Mouse (Mus musculus) MEL (cell line): ENCODE measurements around the gene Tm9sf4. TPM values are rescaled to one million over a fixed set of nuclear protein-coding genes. Genes with fewer than 3 reads are reported as not detected.
A peak's percentile ranks its signal among the peaks of the same experiment; 100 is the strongest.

ENCODE experiments used
- DNase-seq: peaks from one replicate; pipeline ENCODE4 v3.0.0; 2011; ENCODE audit warnings: low read depth, low spot score
- H3K27ac ChIP-seq: 2 replicates; pipeline ENCODE4 v1.5.1; 2012; ENCODE audit warnings: low read depth, mild to moderate bottlenecking, control low read depth, low read length, moderate library complexity; ENCODE audit not compliant: control insufficient read depth
- H3K27me3 ChIP-seq, 2 experiments: fragments of 150-350 bp in 1 of 2; sonication (generic) in 1 of 2; 2 replicates each; pipeline ENCODE4 v1.6.1; 2012; ENCODE audit warnings: low read length in 2 of 2, mild to moderate bottlenecking in 2 of 2, improper control_type of control experiment in 1 of 2, moderate library complexity in 1 of 2; ENCODE audit not compliant: insufficient read depth in 2 of 2, control insufficient read depth in 1 of 2
- H3K36me3 ChIP-seq, 2 experiments: 2 replicates each; pipeline ENCODE4 v1.6.1; 2012 to 2014; ENCODE audit warnings: low read length in 2 of 2, improper control_type of control experiment in 1 of 2, inconsistent platforms in 1 of 2, mild to moderate bottlenecking in 1 of 2; ENCODE audit not compliant: insufficient read depth in 2 of 2, control insufficient read depth in 1 of 2
- H3K4me1 ChIP-seq, 2 experiments: fragments of 150-350 bp in 1 of 2; sonication (generic) in 1 of 2; 2 replicates each; pipeline ENCODE4 v1.6.1; 2012; ENCODE audit warnings: low read length in 2 of 2, improper control_type of control experiment in 1 of 2, mild to moderate bottlenecking in 1 of 2; ENCODE audit not compliant: insufficient read depth in 2 of 2, control insufficient read depth in 1 of 2
- H3K4me3 ChIP-seq, 2 experiments: fragments of 150-350 bp in 1 of 2; sonication (generic) in 1 of 2; 2 replicates each; pipeline ENCODE4 v1.5.1; 2012; ENCODE audit warnings: low read depth in 2 of 2, low read length in 2 of 2, mild to moderate bottlenecking in 2 of 2, moderate library complexity in 2 of 2, control low read depth in 1 of 2, improper control_type of control experiment in 1 of 2; ENCODE audit not compliant: control insufficient read depth in 1 of 2, insufficient read depth in 1 of 2
- H3K79me2 ChIP-seq: 2 replicates; pipeline ENCODE4 v1.6.1; 2012; ENCODE audit warnings: mild to moderate bottlenecking, low read length, moderate library complexity; ENCODE audit not compliant: control insufficient read depth, poor library complexity, insufficient read depth
- H3K9ac ChIP-seq: 2 replicates; pipeline ENCODE4 v1.6.1; 2012; ENCODE audit warnings: low read depth, mild to moderate bottlenecking, control low read depth, low read length, moderate library complexity; ENCODE audit not compliant: control insufficient read depth, poor library complexity, severe bottlenecking
- H3K9me3 ChIP-seq: fragments of 150-350 bp; sonication (generic); replicated peaks from 2 replicates; pipeline ENCODE4 v1.6.1; 2012; ENCODE audit warnings: mild to moderate bottlenecking, low read length, improper control_type of control experiment, moderate library complexity; ENCODE audit not compliant: insufficient read depth
- BHLHE40 ChIP-seq: IDR thresholded peaks from 2 replicates; pipeline ENCODE4 v1.6.1; 2012; ENCODE audit warnings: low read depth, mild to moderate bottlenecking, inconsistent platforms, low read length, improper control_type of control experiment, borderline replicate concordance
- CHD2 ChIP-seq: IDR thresholded peaks from 2 replicates; pipeline ENCODE4 v1.6.1; 2011; ENCODE audit warnings: low read length, improper control_type of control experiment
- E2F4 ChIP-seq: IDR thresholded peaks from 2 replicates; pipeline ENCODE4 v1.6.1; 2011; ENCODE audit warnings: low read depth, low read length, improper control_type of control experiment, borderline replicate concordance
- KAT2A ChIP-seq: conservative IDR thresholded peaks from 2 replicates; pipeline ENCODE4 v1.6.1; 2012; ENCODE audit warnings: low read depth, low read length, improper control_type of control experiment, inconsistent platforms
- MAZ ChIP-seq: IDR thresholded peaks from 2 replicates; pipeline ENCODE4 v1.6.1; 2012; ENCODE audit warnings: low read depth, mild to moderate bottlenecking, inconsistent platforms, low read length, improper control_type of control experiment
- MYB ChIP-seq: IDR thresholded peaks from 2 replicates; pipeline ENCODE4 v1.6.1; 2011; ENCODE audit warnings: mild to moderate bottlenecking, low read depth, low read length, improper control_type of control experiment
- MYC ChIP-seq: IDR thresholded peaks from 2 replicates; pipeline ENCODE4 v1.6.1; 2011; ENCODE audit warnings: low read depth, mild to moderate bottlenecking, low read length, improper control_type of control experiment, moderate library complexity
- NELFE ChIP-seq: IDR thresholded peaks from 2 replicates; pipeline ENCODE4 v1.6.1; 2011; ENCODE audit warnings: low read depth, low read length, improper control_type of control experiment
- NRF1 ChIP-seq: IDR thresholded peaks from 2 replicates; pipeline ENCODE4 v1.6.1; 2014; ENCODE audit warnings: low read depth, mild to moderate bottlenecking, inconsistent platforms, low read length, improper control_type of control experiment, moderate library complexity; ENCODE audit not compliant: poor library complexity, insufficient read depth, severe bottlenecking
- POLR2AphosphoS5 ChIP-seq: IDR thresholded peaks from 2 replicates; pipeline ENCODE4 v1.6.1; 2012; ENCODE audit warnings: low read depth, borderline replicate concordance, mild to moderate bottlenecking, inconsistent platforms, low read length, moderate library complexity, mixed read lengths
- SIN3A ChIP-seq: IDR thresholded peaks from 2 replicates; pipeline ENCODE4 v1.6.1; 2012; ENCODE audit warnings: low read length, improper control_type of control experiment, inconsistent platforms
- SMC3 ChIP-seq: IDR thresholded peaks from 2 replicates; pipeline ENCODE4 v1.6.1; 2011; ENCODE audit warnings: low read depth, low read length, improper control_type of control experiment
- TBP ChIP-seq: IDR thresholded peaks from 2 replicates; pipeline ENCODE4 v1.8.0; 2011; ENCODE audit warnings: low read depth, low read length, improper control_type of control experiment
- UBTF ChIP-seq: IDR thresholded peaks from 2 replicates; pipeline ENCODE4 v1.6.1; 2012; ENCODE audit warnings: low read depth, mild to moderate bottlenecking, inconsistent platforms, low read length, improper control_type of control experiment, moderate library complexity, borderline replicate concordance; ENCODE audit not compliant: insufficient read depth
- USF1 ChIP-seq: IDR thresholded peaks from 2 replicates; pipeline ENCODE4 v1.6.1; 2014; ENCODE audit warnings: low read depth, mild to moderate bottlenecking, inconsistent platforms, low read length, improper control_type of control experiment, moderate library complexity
- USF2 ChIP-seq, 2 experiments: IDR thresholded peaks; 2 replicates each; pipeline ENCODE4 v1.6.1; 2011 to 2012; ENCODE audit warnings: improper control_type of control experiment in 2 of 2, low read length in 2 of 2, borderline replicate concordance in 1 of 2, inconsistent platforms in 1 of 2, low read depth in 1 of 2, mild to moderate bottlenecking in 1 of 2; ENCODE audit not compliant: insufficient read depth in 1 of 2
- polyA plus RNA-seq, 2 experiments: library from polyadenylated mRNA; stranded (reverse) in 1 of 2; unstranded in 1 of 2; fragments of >175 nt in 1 of 2; fragments of >200 nt in 1 of 2; gene quantifications; 2 replicates each; pipeline versions ENCODE4 v1.2.1 to v1.2.4; 2012; ENCODE audit warnings: low replicate concordance in 2 of 2, low read depth in 1 of 2; ENCODE audit not compliant: insufficient read length in 2 of 2, insufficient read depth in 1 of 2, missing spikeins in 1 of 2
- total RNA-seq: library from RNA; depleted of rRNA; stranded (reverse); fragments of 300-350 nt; gene quantifications from 2 replicates; pipeline ENCODE4 v1.2.3, GENCODE M21; 2012

The Tm9sf4 gene
- total and polyA plus RNA-seq, 3 experiments: 16.1 to 269 (median 29.8) TPM

DNA sequence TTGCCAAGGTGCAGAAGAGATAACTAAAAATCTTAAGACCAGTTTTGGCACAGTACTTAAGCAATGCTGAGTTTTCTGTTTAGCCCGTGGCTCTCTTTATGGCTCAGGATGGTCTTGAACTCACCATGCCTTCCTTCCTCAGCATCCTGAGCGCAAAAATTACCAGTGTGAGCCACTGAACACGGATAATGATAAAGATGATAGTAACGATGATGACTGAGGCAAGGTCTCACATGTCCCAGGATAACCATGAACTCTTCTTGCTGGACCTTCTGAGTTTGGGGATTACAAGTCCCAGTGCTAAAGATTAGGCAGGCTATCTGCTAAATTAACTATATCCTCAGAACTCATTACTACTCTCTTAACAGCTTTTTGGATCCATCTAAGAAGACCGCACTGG is 970 bp upstream of the Tm9sf4 start:
- peaks cover 0 to 16% of the 10 kb centered on the region in 2 experiments; a peak in 2 of 4 replicates for H3K36me3 ChIP-seq
- no peak overlapping the region for H3K4me3 ChIP-seq
- no peak overlapping the region for H3K27ac ChIP-seq
- no peaks in the 10 kb centered on the region for H3K9me3 ChIP-seq
- peaks cover 23% of the 10 kb centered on the region for H3K79me2 ChIP-seq
- peaks cover 2 to 8% of the 10 kb centered on the region in 2 experiments; a peak in 2 of 4 replicates for H3K4me1 ChIP-seq
- no peak for DNase-seq
- no peak for TF ChIP-seq E2F4
- TF ChIP-seq TBP: peak; percentile 98
- no peak overlapping the region for H3K9ac ChIP-seq
- no peaks in the 10 kb centered on the region for H3K27me3 ChIP-seq

DNA sequence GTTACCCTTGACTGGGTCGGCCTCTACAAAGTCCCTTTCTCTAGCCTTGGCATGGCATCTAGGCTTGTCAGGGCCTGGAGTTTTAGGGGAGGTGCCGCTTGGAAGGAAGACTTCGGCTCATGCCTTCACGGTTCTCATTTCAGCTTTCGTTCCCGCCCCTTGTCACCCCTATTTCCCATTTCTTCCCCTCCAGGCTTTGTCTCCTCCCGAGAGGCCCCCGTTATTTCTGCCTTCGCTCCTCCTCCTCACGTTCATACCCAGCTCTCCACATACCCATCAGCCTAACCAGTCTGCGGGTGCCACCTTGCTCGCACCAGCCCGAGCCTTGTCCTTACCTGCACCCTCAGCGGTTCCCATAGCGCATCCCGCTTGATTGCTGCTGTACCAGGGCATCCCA is 579 bp downstream of the Tm9sf4 start:
- TF ChIP-seq NELFE (no peak), MYC (no peak), MAZ (no peak), BHLHE40 (peak; percentile 48; the same call in 1 of the 2 replicates), TBP (0 out of 2 replicates have a peak, but pooled peaks have one; percentile 4), SMC3 (no peak), NRF1 (0 out of 2 replicates have a peak, but pooled peaks have one; percentile 0)
- H3K9me3 ChIP-seq: no peaks in the 10 kb centered on the region
- peak overlapping the region; percentile 96 for H3K27ac ChIP-seq
- peaks cover 28% of the 10 kb centered on the region for H3K79me2 ChIP-seq
- H3K9ac ChIP-seq: peak overlapping the region; percentile 92
- H3K4me1 ChIP-seq: peaks cover 2 to 11% of the 10 kb centered on the region in 2 experiments; a peak in 3 of 4 replicates
- no peaks in the 10 kb centered on the region for H3K27me3 ChIP-seq
- H3K4me3 ChIP-seq: peak overlapping the region; percentile 74 to 86
- DNase-seq: no peak
- H3K36me3 ChIP-seq: peaks cover 0 to 18% of the 10 kb centered on the region in 2 experiments; a peak in 2 of 4 replicates

DNA sequence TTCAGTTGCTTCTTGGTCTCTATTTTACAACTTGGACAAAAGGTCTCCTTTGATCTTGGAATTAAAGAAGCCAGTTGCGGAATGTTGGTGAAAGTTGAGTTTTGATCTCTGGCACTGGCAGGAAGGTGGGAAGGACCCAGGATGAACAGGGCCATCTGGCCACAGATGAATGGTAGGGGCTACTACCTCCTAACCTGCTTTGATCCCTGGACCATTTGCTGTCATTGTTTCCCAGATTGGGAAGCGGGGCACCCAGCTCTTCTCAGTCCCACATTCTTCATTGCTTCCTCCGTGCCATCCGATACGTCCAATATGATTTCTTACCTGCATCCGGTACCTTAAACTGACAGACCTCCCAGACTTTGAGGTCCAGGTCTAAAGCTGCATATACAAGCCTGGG is 6.0 kb downstream of the Tm9sf4 start:
- TF ChIP-seq CHD2 (no peak), POLR2AphosphoS5 (no peak), MYB (no peak), USF2 (IDR thresholded peaks at IDR 0.05; ENCODE audit: borderline replicate concordance in 1 of 2, insufficient read depth in 1 of 2, low read depth in 1 of 2, low read length in 2 of 2) (no peak), UBTF (no peak), USF1 (no peak), KAT2A (no peak), BHLHE40 (no peak), SIN3A (no peak)
- H3K27ac ChIP-seq: no peak overlapping the region
- peaks cover 31% of the 10 kb centered on the region for H3K79me2 ChIP-seq
- DNase-seq: no peak
- no peaks in the 10 kb centered on the region for H3K9me3 ChIP-seq
- H3K4me3 ChIP-seq: no peak overlapping the region
- H3K27me3 ChIP-seq: no peaks in the 10 kb centered on the region
- peaks cover 10 to 33% of the 10 kb centered on the region in 2 experiments for H3K4me1 ChIP-seq
- H3K36me3 ChIP-seq: peaks cover 2 to 39% of the 10 kb centered on the region in 2 experiments; a peak in 3 of 4 replicates
- no peak overlapping the region for H3K9ac ChIP-seq
